Mouse (Mus musculus) embryo, embryonic 10.5 days (tissue): Measurements from ENCODE around the gene Gm5089.
A peak's percentile ranks its signal among the peaks of the same experiment; 100 is the strongest.

Experiments used
- DNase-seq: peaks from one replicate; pipeline ENCODE4 v3.0.0-alpha.2; 2015; ENCODE audit warnings: low spot score

Gene Gm5089

GRCm38 (mm10) chr14:122426529-122427203 is 24.2 kb downstream of the Gm5089 start:
- DNase-seq: peak; percentile 21

GRCm38 (mm10) chr14:122424441-122424840 is 26.5 kb downstream of the Gm5089 start:
- no peak for DNase-seq

- no peak for DNase-seq
These were observed 34.6 kb downstream of the Gm5089 start for GRCm38 (mm10) chr14:122416166-122416771.

DNA sequence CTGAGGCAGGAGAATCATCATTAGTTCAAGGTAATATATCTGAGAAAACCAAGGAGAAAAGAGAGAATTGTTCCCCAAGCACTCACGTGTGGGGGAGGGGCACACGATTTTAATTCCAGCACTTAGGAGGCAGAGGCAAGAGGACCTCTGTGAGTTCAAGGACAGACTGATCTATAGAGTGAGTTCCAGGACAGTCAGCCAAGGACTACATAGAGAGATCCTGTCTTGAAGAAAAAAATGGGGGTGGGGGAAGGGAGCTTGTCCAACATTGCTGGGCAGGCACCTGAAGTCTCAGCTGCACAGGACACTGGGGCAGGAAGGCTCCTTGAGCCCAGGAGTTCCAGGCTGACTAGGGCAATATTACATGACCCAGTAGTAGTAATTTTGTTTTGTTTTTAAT is 36.1 kb downstream of the Gm5089 start:
- no peak for DNase-seq

DNA sequence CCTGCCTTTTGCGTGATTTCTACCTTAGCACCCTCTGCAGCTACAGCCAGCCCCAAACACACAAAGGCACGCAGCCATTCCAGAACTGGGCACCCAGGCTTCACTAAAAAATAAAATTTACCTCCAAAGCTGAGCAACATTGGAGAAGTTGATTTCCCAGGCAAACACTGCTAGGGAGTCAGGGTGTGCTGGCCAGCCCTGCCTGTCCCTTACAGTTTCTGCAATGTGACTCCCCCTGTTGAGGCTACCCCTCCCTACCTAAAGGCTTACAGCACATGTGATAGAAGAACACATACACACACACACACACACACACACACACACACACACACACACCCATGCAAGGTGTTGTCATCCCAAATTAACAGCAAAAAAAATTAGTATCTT is 37.4 kb downstream of the Gm5089 start:
- no peak for DNase-seq

DNA sequence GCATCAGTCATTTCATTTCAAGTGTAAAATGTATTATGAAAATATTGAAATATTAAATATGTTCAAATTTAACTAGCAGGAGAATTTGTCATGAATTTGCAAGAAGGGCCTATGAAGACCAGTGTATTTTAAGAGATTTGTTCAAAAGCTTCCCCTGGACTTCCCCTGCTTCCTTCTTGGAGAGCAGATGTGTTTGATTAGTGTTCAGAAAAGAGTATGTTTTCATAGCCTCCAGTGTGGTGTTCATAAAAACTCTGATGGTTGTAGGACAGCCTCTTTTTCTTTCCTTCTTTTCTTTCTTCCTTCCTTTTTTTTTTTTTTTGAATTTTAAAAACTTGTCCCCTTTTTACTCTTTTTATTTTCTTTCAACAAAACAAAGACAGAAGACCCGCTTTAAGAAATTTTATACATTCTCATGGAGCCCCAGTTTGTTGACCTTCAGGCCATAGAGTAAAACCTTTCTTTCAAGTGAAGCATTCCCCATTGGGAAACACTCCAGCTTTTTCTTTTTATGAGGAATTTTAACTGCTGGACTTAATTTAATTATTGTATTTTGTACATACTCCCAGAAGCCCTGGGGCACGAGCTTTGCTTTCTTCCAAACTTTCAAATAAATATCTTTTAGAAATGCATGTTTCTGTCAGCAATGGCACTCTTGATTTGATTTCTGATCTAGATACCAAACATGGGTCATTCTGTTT is 37.9 kb downstream of the Gm5089 start:
- peak; percentile 32 for DNase-seq

- peak; percentile 78 for DNase-seq
These were observed 44.2 kb downstream of the Gm5089 start for GRCm38 (mm10) chr14:122406541-122407219.

DNA sequence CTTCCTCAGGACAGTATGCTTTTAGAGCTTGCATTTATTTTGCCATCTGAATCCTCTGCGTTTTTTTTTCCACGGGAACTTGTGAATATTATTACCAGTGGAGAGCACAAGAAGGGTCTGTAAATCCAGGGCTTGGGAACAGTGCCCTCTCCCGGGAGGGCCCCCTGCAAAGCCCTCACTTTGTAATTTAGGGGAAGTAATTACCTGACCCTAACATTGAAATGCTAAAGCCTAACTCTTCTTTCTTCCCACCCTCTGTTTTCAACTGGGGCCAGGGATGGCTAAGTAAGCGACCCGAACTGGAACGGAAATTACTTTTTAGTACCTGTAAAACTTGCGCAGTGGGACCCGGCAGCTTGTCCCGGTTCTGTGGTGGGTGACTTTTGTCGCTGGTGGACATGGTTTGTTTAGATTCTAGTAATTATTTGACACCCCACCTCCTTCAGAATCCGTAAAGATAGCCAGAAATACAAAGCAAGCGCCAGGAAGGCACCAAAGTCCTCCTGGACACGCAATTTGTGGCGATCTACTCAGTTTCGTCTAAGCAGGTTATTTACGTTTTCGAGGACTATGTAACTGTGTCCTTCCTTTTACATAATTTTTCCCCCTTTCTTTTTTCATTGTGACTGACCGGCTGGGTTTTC is 44.9 kb downstream of the Gm5089 start:
- peak; percentile 52 for DNase-seq

DNA sequence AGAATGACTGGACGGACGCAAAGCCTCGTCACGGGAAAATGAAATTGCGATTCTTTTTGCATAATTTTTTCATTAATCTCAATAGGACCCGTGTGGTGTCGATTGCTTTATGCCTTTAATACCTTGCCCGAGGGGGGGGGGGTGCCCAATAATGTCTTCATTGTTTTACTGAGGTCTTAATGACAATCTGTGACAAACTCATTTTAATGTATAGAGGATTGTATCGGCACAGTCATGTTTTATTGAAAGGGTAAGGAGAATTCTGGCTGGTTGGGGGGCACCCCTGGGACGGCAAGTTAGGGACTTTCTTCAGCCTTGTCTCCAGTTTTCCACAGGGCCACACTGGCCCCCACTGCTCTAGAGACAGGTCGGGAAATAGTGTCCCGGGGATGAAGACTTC is 45.7 kb downstream of the Gm5089 start:
- DNase-seq: no peak

- DNase-seq: no peak
These were observed 46.2 kb downstream of the Gm5089 start for GRCm38 (mm10) chr14:122404596-122405154.

- DNase-seq: no peak
These were observed 47.4 kb downstream of the Gm5089 start for GRCm38 (mm10) chr14:122403422-122403940.

DNA sequence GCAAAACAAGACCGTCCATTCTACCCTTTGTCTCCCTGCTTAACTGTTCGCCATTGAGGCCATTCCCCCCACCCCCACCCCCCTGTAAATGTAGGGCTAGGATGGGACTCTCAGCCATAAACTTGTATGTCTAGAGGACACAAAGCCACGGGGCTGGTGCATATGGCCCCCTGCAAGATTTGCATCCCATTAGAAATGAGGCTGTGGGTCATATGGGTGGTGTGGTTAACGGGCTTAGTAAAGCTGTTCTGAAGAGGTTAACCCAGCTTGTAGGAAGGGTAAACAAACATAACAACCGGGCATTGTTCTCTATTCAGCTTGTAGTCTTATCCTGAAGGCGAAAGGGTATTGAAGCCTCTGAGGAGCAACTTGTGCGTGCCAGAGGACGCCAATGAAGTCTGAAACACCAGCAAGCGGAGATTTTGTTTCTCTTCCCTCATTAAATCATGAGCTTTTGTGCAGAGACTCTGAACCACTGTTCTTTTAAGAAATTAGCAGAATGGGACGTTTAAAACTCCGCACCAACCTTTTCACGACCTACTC is 48.1 kb downstream of the Gm5089 start:
- peak; percentile 59 for DNase-seq

DNA sequence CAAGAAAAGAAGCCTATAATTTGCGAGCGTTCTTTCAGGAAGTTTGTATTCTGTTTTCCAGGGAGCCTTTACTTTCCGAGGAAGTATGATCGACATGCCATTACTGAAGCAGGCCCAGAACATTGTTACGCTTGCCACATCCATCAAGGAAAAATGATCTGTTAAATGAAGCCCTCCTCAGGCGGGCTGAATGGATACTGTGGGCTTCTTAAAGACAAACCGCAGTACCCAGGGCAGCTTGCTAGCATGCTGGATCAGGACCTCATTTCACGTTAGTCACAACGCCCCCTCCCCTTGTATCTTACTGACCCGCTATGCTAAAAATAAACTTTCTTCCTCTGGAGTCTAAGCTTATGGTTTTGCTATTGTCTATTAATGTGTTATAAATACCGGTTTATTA is 49.0 kb downstream of the Gm5089 start:
- DNase-seq: peak; percentile 62

- no peak for DNase-seq
These were observed 51.0 kb downstream of the Gm5089 start for GRCm38 (mm10) chr14:122399906-122400305.

- DNase-seq: no peak
These were observed 52.2 kb downstream of the Gm5089 start for GRCm38 (mm10) chr14:122398676-122399075.

GRCm38 (mm10) chr14:122393119-122393518 is 57.8 kb downstream of the Gm5089 start:
- no peak for DNase-seq

DNA sequence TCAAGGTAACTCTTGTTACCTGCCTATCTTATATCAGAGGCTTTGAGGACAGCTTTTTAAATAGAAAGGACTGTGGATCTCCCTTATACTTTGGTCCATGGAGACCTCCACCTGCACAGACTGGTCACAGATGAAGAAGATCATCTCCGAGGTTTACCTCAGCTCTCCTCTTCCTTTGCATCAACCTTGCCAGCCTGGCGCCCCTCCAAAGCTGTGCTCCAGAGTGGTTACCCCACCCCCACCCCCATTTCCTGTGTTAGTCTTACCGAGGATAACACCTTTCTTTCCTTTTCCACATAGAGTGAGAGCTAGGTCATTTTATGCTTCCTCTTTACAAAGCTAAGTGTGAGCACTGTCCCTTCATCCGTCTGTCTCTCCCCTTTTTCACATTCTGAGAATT is 60.0 kb downstream of the Gm5089 start:
- no peak for DNase-seq

GRCm38 (mm10) chr14:122389684-122390370 is 61.1 kb downstream of the Gm5089 start:
- DNase-seq: no peak

- no peak for DNase-seq
These were observed 62.4 kb downstream of the Gm5089 start for GRCm38 (mm10) chr14:122388431-122389031.

DNA sequence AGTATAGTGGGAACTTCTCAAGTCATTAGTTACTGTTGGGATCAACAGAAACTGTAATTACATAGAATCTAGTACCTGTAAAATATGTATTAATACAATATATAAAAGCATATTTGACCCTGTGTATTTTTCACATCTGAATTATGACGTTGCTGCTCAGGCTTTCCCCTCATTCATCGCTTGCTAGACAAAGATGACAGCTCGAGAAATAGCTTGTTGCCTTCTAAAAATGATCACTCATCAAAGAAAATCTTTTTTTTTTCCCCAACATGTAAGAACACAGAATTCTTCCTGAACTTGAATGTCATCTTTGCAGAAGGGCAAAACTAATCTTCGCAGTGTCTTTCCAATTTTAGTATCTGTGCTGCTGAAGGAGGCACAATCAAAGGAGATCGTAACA is 63.1 kb downstream of the Gm5089 start:
- DNase-seq: no peak
